Mouse (Mus musculus) stomach, embryonic 16.5 days (tissue): Measurements from ENCODE around the gene Gm13283. TPM values are rescaled to one million over a fixed set of nuclear protein-coding genes. Genes with fewer than 3 reads are reported as not detected.
"Not testable (repeated sequence)": the region's sequence is repeated elsewhere in the genome, so short reads cannot be mapped to it uniquely, and the experiment has no call there.

Experiments
- ATAC-seq: fragments of 200-750 bp; cut with Nextera tagmentation; 2 replicates; pipeline ENCODE4 v1.8.0; 2017; ENCODE audit warnings: moderate number of reproducible peaks, moderate TSS enrichment; ENCODE audit not compliant: insufficient read depth, low FRiP score
- H3K27ac ChIP-seq: fragments of 300-500 bp; sonication (generic); 2 replicates; pipeline ENCODE4 v1.5.1; 2014; ENCODE audit warnings: low read length
- H3K27me3 ChIP-seq: fragments of 300-500 bp; sonication (generic); 2 replicates; pipeline ENCODE4 v1.6.1; 2014; ENCODE audit warnings: low read length, control low read depth, mixed read lengths; ENCODE audit not compliant: control insufficient read depth, insufficient read depth
- H3K36me3 ChIP-seq: fragments of 300-500 bp; sonication (generic); 2 replicates; pipeline ENCODE4 v1.6.1; 2014; ENCODE audit warnings: low read length; ENCODE audit not compliant: control insufficient read depth, insufficient read depth
- H3K4me1 ChIP-seq: fragments of 300-500 bp; sonication (generic); 2 replicates; pipeline ENCODE4 v1.6.1; 2014; ENCODE audit warnings: low read length, control low read depth, mixed read lengths; ENCODE audit not compliant: control insufficient read depth, insufficient read depth
- H3K4me2 ChIP-seq: fragments of 300-500 bp; sonication (generic); 2 replicates; pipeline ENCODE4 v1.6.1; 2014; ENCODE audit warnings: low read depth, low read length, mixed read lengths
- H3K4me3 ChIP-seq: fragments of 300-500 bp; sonication (generic); replicated peaks from 2 replicates; pipeline ENCODE4 v1.5.1; 2014; ENCODE audit warnings: mild to moderate bottlenecking, low read length
- H3K9ac ChIP-seq: fragments of 300-500 bp; sonication (generic); 2 replicates; pipeline ENCODE4 v1.6.1; 2014; ENCODE audit warnings: low read length
- H3K9me3 ChIP-seq: fragments of 300-500 bp; sonication (generic); replicated peaks from 2 replicates; pipeline ENCODE4 v1.6.1; 2016; ENCODE audit warnings: low read length, control low read depth; ENCODE audit not compliant: control insufficient read depth
- WGBS: fragments of 180-500 bp; shearing (Covaris S2); extraction: QIAGEN DNeasy Blood & Tissue Kit; methylation state at CpG from one replicate; pipeline ENCODE4 v1.1.7; 2014; 5-methylcytosine and 5-hydroxymethylcytosine counted together
- polyA plus RNA-seq: library from polyadenylated mRNA; unstranded; fragments of >200 nt; fragmentation: Nextera tagmentation; extraction: Ambion mirVana; gene quantifications from 2 replicates; pipeline ENCODE4 v1.2.1, GENCODE M21; 2015

The Gm13283 gene
- polyA plus RNA-seq, 1 experiment from 2014 or later: 0.26 TPM

DNA sequence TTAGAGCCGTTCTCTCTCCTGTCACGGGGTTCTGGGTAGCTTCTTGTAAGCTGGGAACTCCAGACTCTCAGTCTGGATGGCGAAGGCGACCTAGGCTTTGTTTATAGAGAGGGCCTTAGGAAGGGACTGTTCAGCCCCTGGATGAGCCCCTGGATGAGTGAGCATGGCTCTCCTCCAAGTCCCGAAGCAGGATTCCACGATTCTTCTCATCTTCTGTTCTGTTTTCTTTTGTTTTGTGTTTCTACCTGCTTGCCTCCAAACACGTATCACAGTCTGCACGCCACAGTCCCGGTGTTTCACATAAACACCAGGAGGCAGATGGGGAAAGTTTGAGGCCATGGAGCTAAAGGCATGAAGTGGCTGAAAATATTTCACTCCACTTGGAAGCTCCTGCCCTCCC, 1.2 kb upstream of the Gm13283 start:
- H3K27ac ChIP-seq, H3K27me3 ChIP-seq, H3K9ac ChIP-seq, H3K4me2 ChIP-seq, H3K9me3 ChIP-seq, H3K4me3 ChIP-seq, ATAC-seq, H3K4me1 ChIP-seq, H3K36me3 ChIP-seq: not testable (repeated sequence)
- 75% methylated on average over 8 of the region's 9 CpGs for WGBS

- Histone ChIP-seq H3K4me2 (peak overlapping the region; percentile 38), H3K4me3 (peak overlapping the region; percentile 35)
- H3K9me3 ChIP-seq, H3K27me3 ChIP-seq, H3K36me3 ChIP-seq, H3K27ac ChIP-seq, H3K4me1 ChIP-seq, ATAC-seq, H3K9ac ChIP-seq: not testable (repeated sequence)
- under 1% methylated on average over 27 of the region's 28 CpGs for WGBS
Observed at GRCm38 (mm10) chr4:88760431-88760830, 512 bp downstream of the Gm13283 start.

DNA sequence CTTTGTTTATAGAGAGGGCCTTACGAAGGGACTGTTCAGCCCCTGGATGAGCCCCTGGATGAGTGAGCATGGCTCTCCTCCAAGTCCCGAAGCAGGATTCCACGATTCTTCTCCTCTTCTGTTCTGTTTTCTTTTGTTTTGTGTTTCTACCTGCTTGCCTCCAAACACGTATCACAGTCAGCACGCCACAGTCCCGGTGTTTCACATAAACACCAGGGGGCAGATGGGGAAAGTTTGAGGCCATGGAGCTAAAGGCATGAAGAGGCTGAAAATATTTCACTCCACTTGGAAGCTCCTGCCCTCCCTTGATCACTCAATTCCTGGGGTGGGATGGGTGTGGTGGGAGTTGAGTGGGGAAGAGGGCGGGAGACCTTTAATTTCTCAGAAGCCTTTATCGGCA, 1.9 kb downstream of the Gm13283 start:
- WGBS: 57% methylated on average over 6 of the region's 8 CpGs
- H3K9me3 ChIP-seq, H3K36me3 ChIP-seq, H3K4me3 ChIP-seq, H3K4me2 ChIP-seq, ATAC-seq, H3K9ac ChIP-seq, H3K4me1 ChIP-seq, H3K27ac ChIP-seq, H3K27me3 ChIP-seq: not testable (repeated sequence)

GRCm38 (mm10) chr4:88762341-88762740, 2.4 kb downstream of the Gm13283 start:
- H3K9me3 ChIP-seq, H3K27me3 ChIP-seq, ATAC-seq, H3K4me1 ChIP-seq, H3K9ac ChIP-seq, H3K4me3 ChIP-seq, H3K4me2 ChIP-seq, H3K36me3 ChIP-seq, H3K27ac ChIP-seq: not testable (repeated sequence)
- WGBS: 52% methylated on average over 7 of the region's 9 CpGs

DNA sequence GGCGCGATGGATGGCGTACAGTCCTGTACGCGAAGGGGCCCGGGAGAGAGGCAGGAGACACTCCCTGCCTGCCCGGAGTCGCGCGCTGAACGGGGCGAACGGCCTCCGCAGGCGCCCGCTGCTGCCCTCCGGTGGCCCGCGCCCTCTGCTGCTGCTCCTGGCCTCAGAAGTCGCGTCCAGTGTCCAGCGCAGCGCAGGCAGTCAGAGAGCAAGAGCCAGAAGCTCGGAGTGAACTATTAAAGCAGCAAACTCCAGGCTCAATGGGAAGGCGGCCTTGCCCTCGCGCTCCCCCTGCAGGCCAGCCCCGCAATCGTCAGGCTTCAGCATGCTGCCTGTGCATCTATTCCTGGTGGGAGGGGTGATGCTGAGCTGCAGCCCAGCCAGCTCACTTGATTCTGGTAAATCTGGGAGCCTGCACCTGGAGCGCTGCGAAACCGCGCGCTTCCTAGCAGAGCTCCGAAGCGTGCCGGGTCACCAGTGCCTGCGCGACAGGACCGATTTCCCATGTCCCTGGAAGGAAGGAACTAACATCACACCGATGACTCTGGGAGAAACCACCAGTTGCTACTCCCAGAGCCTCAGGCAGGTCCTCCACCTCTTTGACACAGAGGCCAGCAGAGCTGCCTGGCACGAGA, 3.6 kb downstream of the Gm13283 start:
- H3K4me1 ChIP-seq, ATAC-seq, H3K9me3 ChIP-seq, H3K27me3 ChIP-seq, H3K36me3 ChIP-seq, H3K27ac ChIP-seq: not testable (repeated sequence)
- Histone ChIP-seq H3K4me2 (peak overlapping the region; percentile 43; the same call in 1 of the 2 replicates), H3K4me3 (peak overlapping the region; percentile 40), H3K9ac (peak overlapping the region; percentile 64)
- WGBS: 2% methylated on average over 30 of the region's 42 CpGs

DNA sequence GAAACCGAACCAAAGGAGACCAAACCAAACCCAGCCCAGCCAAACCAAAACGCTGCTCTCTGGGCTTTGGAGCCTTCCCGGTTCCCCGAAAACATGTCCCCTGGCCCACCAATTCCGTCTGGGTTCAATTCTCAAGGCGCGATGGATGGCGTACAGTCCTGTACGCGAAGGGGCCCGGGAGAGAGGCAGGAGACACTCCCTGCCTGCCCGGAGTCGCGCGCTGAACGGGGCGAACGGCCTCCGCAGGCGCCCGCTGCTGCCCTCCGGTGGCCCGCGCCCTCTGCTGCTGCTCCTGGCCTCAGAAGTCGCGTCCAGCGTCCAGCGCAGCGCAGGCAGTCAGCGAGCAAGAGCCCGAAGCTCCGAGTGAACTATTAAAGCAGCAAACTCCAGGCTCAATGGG, 13.6 kb downstream of the Gm13283 start, which contains the start of gene Gm13290:
TSS of gene Gm13290 (plus strand) at position 301 of the 400 bp plus-strand sequence.
- not testable (repeated sequence) for H3K4me3 ChIP-seq, H3K4me2 ChIP-seq, ATAC-seq, H3K27ac ChIP-seq, H3K9ac ChIP-seq, H3K36me3 ChIP-seq, H3K4me1 ChIP-seq, H3K9me3 ChIP-seq, H3K27me3 ChIP-seq
- no CpG with 5 or more reads among the region's 32 CpGs for WGBS

- not testable (repeated sequence) for H3K9ac ChIP-seq, H3K4me3 ChIP-seq, H3K4me2 ChIP-seq, H3K36me3 ChIP-seq, H3K27me3 ChIP-seq, ATAC-seq, H3K27ac ChIP-seq, H3K9me3 ChIP-seq, H3K4me1 ChIP-seq
- WGBS: no CpG with 5 or more reads among the region's 29 CpGs
Observed at GRCm38 (mm10) chr4:88776622-88777021, 16.7 kb downstream of the Gm13283 start, which contains the start of gene Gm13289. Gene Gm13289, plus strand, starts transcription at chr4:88776922.

- not testable (repeated sequence) for H3K9me3 ChIP-seq, H3K27me3 ChIP-seq, H3K4me2 ChIP-seq, H3K36me3 ChIP-seq, ATAC-seq, H3K4me3 ChIP-seq, H3K9ac ChIP-seq, H3K27ac ChIP-seq, H3K4me1 ChIP-seq
- WGBS: no CpG with 5 or more reads among the region's 29 CpGs
Observed at GRCm38 (mm10) chr4:88779550-88779949, 19.6 kb downstream of the Gm13283 start, which contains the start of gene Gm13272. Gene Gm13272, plus strand, starts transcription at chr4:88779850.

DNA sequence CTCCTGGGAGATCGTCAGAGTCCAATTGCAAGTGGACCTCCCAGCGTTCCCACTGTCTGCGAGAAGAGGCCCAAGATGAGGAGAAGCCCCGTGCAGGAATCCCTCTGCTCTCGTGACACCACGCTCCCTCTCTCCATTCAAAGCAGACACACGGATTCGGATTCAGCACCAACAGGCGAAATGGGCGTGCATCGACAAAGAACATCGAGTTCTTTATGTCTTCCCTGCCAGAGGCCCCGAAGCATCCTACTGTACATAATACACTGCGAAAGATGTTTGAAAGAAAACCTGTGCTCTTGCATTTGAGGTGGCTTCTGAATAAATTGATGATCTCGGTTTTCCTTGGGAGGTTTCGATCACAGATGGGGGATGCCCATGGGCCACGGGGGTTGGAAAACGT, 20.4 kb downstream of the Gm13283 start:
- not testable (repeated sequence) for H3K4me2 ChIP-seq, H3K36me3 ChIP-seq

More for the DNA sequence above, 20.4 kb downstream of the Gm13283 start:
- H3K9ac ChIP-seq, H3K27me3 ChIP-seq, H3K9me3 ChIP-seq, H3K4me1 ChIP-seq, H3K4me3 ChIP-seq, H3K27ac ChIP-seq, ATAC-seq: not testable (repeated sequence)
- 53% methylated on average over 14 of the region's 18 CpGs for WGBS
